Mouse (Mus musculus) heart, postnatal 0 days (tissue): ENCODE results near the gene Fgfr2. TPM values are rescaled to one million over a fixed set of nuclear protein-coding genes. Genes with fewer than 3 reads are reported as not detected.

Experiments used
- ATAC-seq: fragments of 200-750 bp; cut with Nextera tagmentation; 2 replicates; pipeline ENCODE4 v1.8.0; 2017; ENCODE audit warnings: low read depth, moderate number of reproducible peaks, moderate library complexity; ENCODE audit not compliant: insufficient read depth
- DNase-seq: peaks from one replicate; pipeline ENCODE4 v3.0.0-alpha.2; 2016; ENCODE audit warnings: low spot score
- H3K27ac ChIP-seq: fragments of 300-500 bp; sonication (generic); 2 replicates; pipeline ENCODE4 v1.5.1; 2014; ENCODE audit warnings: low read depth, mild to moderate bottlenecking
- H3K27me3 ChIP-seq: fragments of 300-500 bp; sonication (generic); 2 replicates; pipeline ENCODE4 v1.6.1; 2014; ENCODE audit warnings: low read length, mixed read lengths; ENCODE audit not compliant: control insufficient read depth, insufficient read depth
- H3K36me3 ChIP-seq: fragments of 300-500 bp; sonication (generic); replicated peaks from 2 replicates; pipeline ENCODE4 v1.6.1; 2014; ENCODE audit warnings: low read length, mixed read lengths; ENCODE audit not compliant: control insufficient read depth, insufficient read depth
- H3K4me1 ChIP-seq: fragments of 300-500 bp; sonication (generic); 2 replicates; pipeline ENCODE4 v1.6.1; 2014; ENCODE audit warnings: antibody characterized with exemption; ENCODE audit not compliant: control insufficient read depth, insufficient read depth
- H3K4me2 ChIP-seq: fragments of 300-500 bp; sonication (generic); 2 replicates; pipeline ENCODE4 v1.6.1; 2014; ENCODE audit warnings: low read depth, mild to moderate bottlenecking, low read length, moderate library complexity
- H3K4me3 ChIP-seq: fragments of 300-500 bp; sonication (generic); 2 replicates; pipeline ENCODE4 v1.5.1; 2014; ENCODE audit warnings: low read depth, low read length
- H3K9ac ChIP-seq: fragments of 300-500 bp; sonication (generic); replicated peaks from 2 replicates; pipeline ENCODE4 v1.6.1; 2014; ENCODE audit warnings: low read depth, low read length, mixed read lengths
- H3K9me3 ChIP-seq: fragments of 300-500 bp; sonication (generic); replicated peaks from 2 replicates; pipeline ENCODE4 v1.6.1; 2016; ENCODE audit warnings: low read length; ENCODE audit not compliant: control insufficient read depth
- CTCF ChIP-seq: IDR thresholded peaks from 2 replicates; pipeline ENCODE4 v1.5.1; 2016; ENCODE audit warnings: antibody characterized with exemption, control low read depth, low read depth
- EP300 ChIP-seq: IDR thresholded peaks from 2 replicates; pipeline ENCODE4 v1.6.1; 2016; ENCODE audit warnings: antibody characterized with exemption, low read depth
- WGBS: fragments of 180-500 bp; shearing (Covaris S2); extraction: QIAGEN DNeasy Blood & Tissue Kit; methylation state at CpG from one replicate; pipeline ENCODE4 v1.1.7; 2014; 5-methylcytosine and 5-hydroxymethylcytosine counted together
- polyA plus RNA-seq: library from polyadenylated mRNA; unstranded; fragments of >200 nt; fragmentation: Nextera tagmentation; extraction: Ambion mirVana; gene quantifications from 2 replicates; pipeline ENCODE4 v1.2.1, GENCODE M21; 2015
- total RNA-seq: library from RNA; depleted of rRNA; stranded (reverse); fragments of >200 nt; gene quantifications from 2 replicates; pipeline ENCODE4 v1.2.3, GENCODE M21; 2014; ENCODE audit warnings: low replicate concordance

Fgfr2 gene
- total and polyA plus RNA-seq, 2 experiments from 2014 or later, result 3.8 to 11.5 TPM

DNA sequence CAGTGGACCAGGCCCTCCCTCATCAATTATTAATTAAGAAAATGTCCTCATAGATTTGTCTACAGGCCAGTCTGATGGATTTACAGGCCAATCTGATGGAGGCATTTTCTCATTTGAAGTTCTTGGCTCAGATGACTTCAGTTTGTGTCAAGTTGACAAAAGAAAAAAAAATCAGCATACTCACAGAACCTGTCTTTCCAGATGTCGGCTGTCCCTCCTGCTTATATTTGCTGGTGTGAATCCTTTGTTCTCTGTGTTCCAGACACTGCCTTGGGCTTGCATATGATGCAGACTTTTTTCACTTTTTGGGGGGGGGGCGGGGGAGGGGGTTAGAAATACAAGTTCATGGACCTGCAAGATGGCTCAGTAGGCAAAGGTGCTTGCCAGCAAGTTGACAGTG, 1472.9 kb downstream of the Fgfr2 start:
- ATAC-seq, result no peak
- Histone ChIP-seq H3K27ac (no peak overlapping the region), H3K27me3 (peaks cover 14% of the 10 kb centered on the region), H3K4me2 (no peak overlapping the region), H3K36me3 (no peaks in the 10 kb centered on the region), H3K9ac (no peak overlapping the region), H3K9me3 (no peaks in the 10 kb centered on the region), H3K4me3 (no peak overlapping the region), H3K4me1 (no peaks in the 10 kb centered on the region)
- DNase-seq, result no peak
- TF ChIP-seq EP300 (no peak), CTCF (no peak)
- WGBS, result 46% methylated on average over 2 of the region's 2 CpGs

DNA sequence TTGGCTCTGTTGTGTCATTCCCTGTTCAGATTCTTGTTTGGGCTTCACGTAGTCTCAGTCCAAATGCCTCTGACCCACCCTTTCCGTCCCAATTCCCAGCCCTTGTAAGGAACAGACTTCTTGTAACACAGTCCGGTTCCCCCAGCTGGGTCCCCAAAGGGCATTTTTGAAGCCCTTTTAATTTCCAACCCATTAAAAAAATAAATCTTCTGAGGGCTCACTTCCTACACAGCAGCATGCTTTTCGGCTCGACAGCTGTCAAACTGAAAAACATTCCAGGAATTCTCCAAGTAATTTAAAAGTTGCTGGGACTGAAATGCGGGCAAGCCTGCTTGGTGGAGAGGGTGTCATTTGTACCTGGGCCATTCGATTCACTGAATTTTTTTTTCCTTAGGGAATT, 1474.9 kb downstream of the Fgfr2 start:
- 46% methylated on average over 7 of the region's 7 CpGs for WGBS

DNA sequence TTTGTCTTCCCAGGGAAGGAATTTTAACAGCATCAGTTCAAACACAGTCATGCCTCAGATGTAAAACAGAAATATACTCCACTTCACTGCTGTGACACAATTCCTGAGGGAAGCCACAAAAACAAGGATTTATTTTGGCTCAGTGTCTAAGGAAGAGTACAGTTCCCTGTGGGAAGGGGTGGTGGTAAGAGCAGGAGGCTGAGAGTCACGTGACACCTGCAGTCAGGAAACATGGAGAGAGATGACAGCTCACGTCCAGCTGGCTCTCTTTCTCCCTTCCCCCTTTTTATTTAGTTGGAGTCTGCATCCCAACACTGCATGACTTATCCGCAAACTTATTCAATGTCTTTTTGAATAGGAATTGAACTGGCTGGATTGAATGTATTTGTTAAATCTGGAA, 1475.6 kb downstream of the Fgfr2 start:
- no peak overlapping the region for H3K4me2 ChIP-seq
- H3K27ac ChIP-seq, result no peak overlapping the region
- TF ChIP-seq EP300 (no peak), CTCF (no peak)
- DNase-seq (no peak), ATAC-seq (no peak)
- no peaks in the 10 kb centered on the region for H3K4me1 ChIP-seq
- H3K27me3 ChIP-seq, result peaks cover 40% of the 10 kb centered on the region
- no peaks in the 10 kb centered on the region for H3K9me3 ChIP-seq
- H3K36me3 ChIP-seq, result no peaks in the 10 kb centered on the region
- H3K9ac ChIP-seq, result no peak overlapping the region
- WGBS, result 35% methylated on average over 3 of the region's 3 CpGs
- no peak overlapping the region for H3K4me3 ChIP-seq

More for the DNA sequence above, 1474.9 kb downstream of the Fgfr2 start:
- no peaks in the 10 kb centered on the region for H3K36me3 ChIP-seq
- no peak for TF ChIP-seq EP300
- TF ChIP-seq CTCF, result no peak
- peaks cover 33% of the 10 kb centered on the region for H3K27me3 ChIP-seq
- no peak overlapping the region for H3K9ac ChIP-seq
- H3K4me3 ChIP-seq, result no peak overlapping the region
- DNase-seq, result no peak
- no peaks in the 10 kb centered on the region for H3K4me1 ChIP-seq
- no peak for ATAC-seq
- H3K27ac ChIP-seq, result no peak overlapping the region
- H3K9me3 ChIP-seq, result no peaks in the 10 kb centered on the region
- no peak overlapping the region for H3K4me2 ChIP-seq

DNA sequence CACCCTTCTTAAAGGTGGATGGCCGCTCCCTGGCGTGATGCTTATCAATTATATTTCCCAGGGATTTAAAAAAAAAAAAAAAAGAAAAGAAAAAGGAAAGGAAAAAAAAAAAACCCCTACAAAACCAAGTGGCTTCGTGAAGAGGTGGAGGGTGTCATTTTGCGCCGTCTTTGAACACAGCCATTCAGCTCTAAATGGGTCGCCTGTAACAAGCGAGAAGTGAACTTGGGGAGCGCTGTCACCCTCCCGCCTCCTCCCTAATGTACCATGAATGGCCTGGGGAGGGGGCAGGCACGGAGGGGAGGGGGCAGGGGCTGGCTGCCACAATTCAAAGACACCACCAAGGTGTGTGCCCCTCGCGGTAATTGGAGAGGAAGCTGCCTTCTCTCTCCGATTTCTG, 1478.6 kb downstream of the Fgfr2 start:
- Histone ChIP-seq H3K4me2 (no peak overlapping the region), H3K4me1 (no peaks in the 10 kb centered on the region), H3K9me3 (no peaks in the 10 kb centered on the region), H3K36me3 (no peaks in the 10 kb centered on the region), H3K4me3 (no peak overlapping the region), H3K9ac (no peak overlapping the region), H3K27ac (no peak overlapping the region), H3K27me3 (peaks cover 50% of the 10 kb centered on the region)
- no peak for DNase-seq
- WGBS, result 6% methylated on average over 13 of the region's 13 CpGs
- no peak for ATAC-seq
- TF ChIP-seq EP300 (no peak), CTCF (no peak)

DNA sequence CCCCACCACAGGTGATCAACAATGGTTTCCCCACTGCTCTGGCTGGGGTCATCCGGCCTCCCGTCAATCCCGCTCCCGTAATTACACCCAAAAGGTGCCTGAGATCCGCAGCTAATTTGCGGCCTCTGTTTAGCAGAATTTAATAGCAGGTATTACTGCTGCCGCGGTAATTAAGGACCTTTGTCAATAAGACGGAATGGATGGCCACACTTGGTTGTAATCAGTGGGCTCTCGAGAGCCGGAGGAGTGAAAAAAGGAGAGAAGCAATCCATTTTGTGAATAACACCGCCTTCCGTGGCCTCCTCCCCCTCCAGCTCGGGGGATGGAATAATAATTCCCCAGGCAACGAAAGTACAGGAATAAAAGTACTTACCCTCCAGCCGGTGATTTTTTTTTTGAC, 1479.1 kb downstream of the Fgfr2 start:
- Histone ChIP-seq H3K4me2 (no peak overlapping the region), H3K27ac (no peak overlapping the region), H3K4me3 (no peak overlapping the region), H3K36me3 (no peaks in the 10 kb centered on the region), H3K4me1 (no peaks in the 10 kb centered on the region), H3K9me3 (no peaks in the 10 kb centered on the region), H3K27me3 (peaks cover 50% of the 10 kb centered on the region), H3K9ac (no peak overlapping the region)
- 3% methylated on average over 16 of the region's 16 CpGs for WGBS
- no peak for ATAC-seq
- no peak for TF ChIP-seq EP300
- TF ChIP-seq CTCF, result no peak
- DNase-seq, result no peak

DNA sequence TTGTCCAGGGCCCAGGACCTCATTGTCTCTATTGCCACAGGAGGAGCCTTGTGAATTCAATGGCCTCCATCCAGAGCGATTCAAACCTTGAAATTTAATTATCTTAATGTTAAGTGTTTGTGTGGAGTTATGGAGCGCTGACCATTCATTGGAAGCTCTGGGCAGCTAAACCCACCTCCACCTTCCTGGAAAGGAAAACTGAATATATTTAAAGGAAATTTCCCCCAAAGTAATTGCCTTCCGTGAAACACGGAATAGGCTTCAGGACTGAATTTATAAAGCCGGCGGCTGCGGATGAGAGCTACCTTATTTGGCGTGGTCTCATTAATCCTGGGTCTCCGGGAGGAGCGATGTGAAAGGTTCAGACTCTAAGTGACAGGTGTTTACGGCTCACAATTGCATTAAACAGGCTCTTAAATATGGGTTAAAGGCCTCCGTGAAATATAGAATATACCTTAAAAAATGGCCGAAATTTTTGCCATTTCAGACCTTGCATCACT, 1479.8 kb downstream of the Fgfr2 start:
- H3K9me3 ChIP-seq, result no peaks in the 10 kb centered on the region
- H3K4me3 ChIP-seq, result no peak overlapping the region
- no peaks in the 10 kb centered on the region for H3K4me1 ChIP-seq
- WGBS, result 30% methylated on average over 13 of the region's 13 CpGs
- DNase-seq (no peak), ATAC-seq (no peak)
- H3K36me3 ChIP-seq, result no peaks in the 10 kb centered on the region
- peaks cover 50% of the 10 kb centered on the region for H3K27me3 ChIP-seq
- TF ChIP-seq CTCF, result no peak
- no peak for TF ChIP-seq EP300
- H3K9ac ChIP-seq, result no peak overlapping the region
- H3K4me2 ChIP-seq, result no peak overlapping the region
- H3K27ac ChIP-seq, result no peak overlapping the region
